10 mouse cellular contexts compared by ENCODE assay signal in the genomic region with DNA sequence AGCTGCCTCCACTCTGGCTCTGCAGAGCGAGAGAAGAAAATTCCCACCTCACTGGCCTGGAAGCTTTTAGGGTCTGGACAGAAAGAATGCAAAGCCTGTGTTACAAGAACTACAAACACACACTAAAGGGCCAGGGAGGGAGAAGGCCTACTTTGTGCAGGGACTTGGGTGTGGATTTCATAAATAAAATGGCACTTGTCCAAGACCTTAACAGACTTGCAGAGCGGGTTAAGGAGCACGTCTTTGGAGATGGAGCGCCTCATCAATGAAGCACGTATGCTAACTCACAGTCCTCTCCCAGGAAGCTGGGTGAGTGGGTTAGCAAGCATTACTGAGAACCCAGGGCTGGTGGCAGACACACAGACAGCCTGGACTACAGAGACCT. TPM values are rescaled to one million over a fixed set of nuclear protein-coding genes. Genes with fewer than 3 reads are reported as not detected.
DNase-seq lines count a peak whose midpoint lies in the region; ATAC-seq and TF ChIP-seq lines count a peak whose summit lies in the region.
"Had no signal": no experiment of that assay in that cellular context is flagged by ENCODE, and none has a peak within 500 bp of the region (broad histone marks: within the 10 kb centered on the region; RNA-seq: fewer than 3 reads in every experiment).

No protein-coding gene starts in this region.

- 59% methylated on average over 5 of the region's 5 CpGs for WGBS in limb, embryonic 12.5 days
- WGBS in limb, embryonic 10.5 days = 81% methylated on average over 5 of the region's 5 CpGs
- 23% methylated on average over 5 of the region's 5 CpGs for WGBS in embryonic facial prominence, embryonic 15.5 days
- 76% methylated on average over 5 of the region's 5 CpGs for WGBS in olfactory bulb, adult 2 months
- WGBS in midbrain, embryonic 10.5 days = 86% methylated on average over 5 of the region's 5 CpGs

- H3K9ac ChIP-seq in limb, embryonic 12.5 days (replicated peaks) = no peak overlapping the region
- 0 out of 2 replicates have a peak overlapping the region, but pooled peaks have one; percentile 15 for H3K9ac ChIP-seq in embryonic facial prominence, embryonic 15.5 days
- H3K9ac ChIP-seq: forebrain, embryonic 15.5 days had no signal

- peak overlapping the region; percentile 75 for H3K27ac ChIP-seq in limb, embryonic 12.5 days
- no peak overlapping the region for H3K27ac ChIP-seq in limb, embryonic 10.5 days
- peak overlapping the region; percentile 83 for H3K27ac ChIP-seq in embryonic facial prominence, embryonic 15.5 days (replicated peaks)
- H3K27ac ChIP-seq in olfactory bulb, adult 2 months (ENCODE audit: insufficient read depth, low read depth, low read length) = peak overlapping the region; percentile 66; the same call in 1 of the 2 replicates
- H3K27ac ChIP-seq in midbrain, embryonic 10.5 days (replicated peaks) = no peak overlapping the region
- H3K27ac ChIP-seq: forebrain, embryonic 15.5 days; midbrain, embryonic 13.5 days had no signal

- no peak for TF ChIP-seq CTCF in olfactory bulb, adult 2 months (IDR thresholded peaks at IDR 0.05; ENCODE audit: insufficient read depth, low read depth, low read length)

- DNase-seq in cerebellum, adult 9-11 months = peak; percentile 23
- no peak for DNase-seq in cerebellum, adult 9-10 months
- no peak for DNase-seq in limb, embryonic 10.5 days (ENCODE audit: low spot score)
- no peak for DNase-seq in adipocyte (ENCODE audit: low spot score)
- DNase-seq in midbrain, embryonic 10.5 days (ENCODE audit: low spot score) = no peak

- H3K4me2 ChIP-seq in limb, embryonic 12.5 days = 0 out of 2 replicates have a peak overlapping the region, but pooled peaks have one; percentile 45
- H3K4me2 ChIP-seq in embryonic facial prominence, embryonic 15.5 days (replicated peaks) = peak overlapping the region; percentile 40; the same call in 1 of the 2 replicates

- no peak for ATAC-seq in limb, embryonic 12.5 days (ENCODE audit: insufficient number of reproducible peaks, insufficient read depth, low FRiP score, low TSS enrichment, low read depth)
- ATAC-seq in embryonic facial prominence, embryonic 15.5 days (ENCODE audit: insufficient number of reproducible peaks, low FRiP score, low TSS enrichment, low read depth) = no peak
- ATAC-seq: forebrain, embryonic 15.5 days; midbrain, embryonic 13.5 days had no signal

- H3K9me3 ChIP-seq in limb, embryonic 12.5 days = peaks cover 4% of the 10 kb centered on the region; the same call in 1 of the 2 replicates
- H3K9me3 ChIP-seq in limb, embryonic 10.5 days (replicated peaks) = peaks cover under 1% of the 10 kb centered on the region; the same call in 1 of the 2 replicates
- peaks cover 5% of the 10 kb centered on the region; the same call in 1 of the 2 replicates for H3K9me3 ChIP-seq in embryonic facial prominence, embryonic 15.5 days (replicated peaks)
- H3K9me3 ChIP-seq in midbrain, embryonic 10.5 days (replicated peaks) = peaks cover 4% of the 10 kb centered on the region; the same call in 1 of the 2 replicates
- H3K9me3 ChIP-seq: forebrain, embryonic 15.5 days; midbrain, embryonic 13.5 days had no signal

- H3K4me3 ChIP-seq in limb, embryonic 12.5 days (replicated peaks) = no peak overlapping the region
- H3K4me3 ChIP-seq in limb, embryonic 10.5 days = no peak overlapping the region
- H3K4me3 ChIP-seq in embryonic facial prominence, embryonic 15.5 days (replicated peaks) = no peak overlapping the region
- H3K4me3 ChIP-seq in olfactory bulb, adult 2 months (ENCODE audit: insufficient read depth, low read depth, low read length) = no peak overlapping the region
- H3K4me3 ChIP-seq in midbrain, embryonic 10.5 days = no peak overlapping the region
- H3K4me3 ChIP-seq: midbrain, embryonic 13.5 days had no signal

- H3K27me3 ChIP-seq in limb, embryonic 12.5 days = no peaks in the 10 kb centered on the region
- H3K27me3 ChIP-seq in limb, embryonic 10.5 days (ENCODE audit: low read depth, poor library complexity, severe bottlenecking) = no peaks in the 10 kb centered on the region; the same call in 1 of the 2 replicates
- no peaks in the 10 kb centered on the region for H3K27me3 ChIP-seq in embryonic facial prominence, embryonic 15.5 days
- H3K27me3 ChIP-seq in midbrain, embryonic 10.5 days (ENCODE audit: low read depth, poor library complexity, severe bottlenecking) = no peaks in the 10 kb centered on the region
- H3K27me3 ChIP-seq: forebrain, embryonic 15.5 days; midbrain, embryonic 13.5 days had no signal

- TF ChIP-seq POLR2A in olfactory bulb, adult 2 months (IDR thresholded peaks at IDR 0.05; ENCODE audit: insufficient read depth, low read depth, low read length) = no peak

- 0 out of 2 replicates have a peak, but pooled peaks cover 4% of the 10 kb centered on the region for H3K36me3 ChIP-seq in limb, embryonic 12.5 days
- no peaks in the 10 kb centered on the region for H3K36me3 ChIP-seq in limb, embryonic 10.5 days
- H3K36me3 ChIP-seq in embryonic facial prominence, embryonic 15.5 days = 0 out of 2 replicates have a peak, but pooled peaks cover 3% of the 10 kb centered on the region
- no peaks in the 10 kb centered on the region for H3K36me3 ChIP-seq in midbrain, embryonic 10.5 days
- H3K36me3 ChIP-seq: forebrain, embryonic 15.5 days; midbrain, embryonic 13.5 days had no signal

- peaks cover 41% of the 10 kb centered on the region for H3K4me1 ChIP-seq in limb, embryonic 12.5 days (replicated peaks)
- H3K4me1 ChIP-seq in limb, embryonic 10.5 days = peaks cover 31% of the 10 kb centered on the region
- peaks cover 53% of the 10 kb centered on the region for H3K4me1 ChIP-seq in embryonic facial prominence, embryonic 15.5 days
- peaks cover 36% of the 10 kb centered on the region for H3K4me1 ChIP-seq in olfactory bulb, adult 2 months (ENCODE audit: control insufficient read depth, insufficient read depth, low read length)
- peaks cover 6% of the 10 kb centered on the region; the same call in 1 of the 2 replicates for H3K4me1 ChIP-seq in midbrain, embryonic 10.5 days

RNA-seq across cellular contexts. Expression of gene Vgll4, which starts 37.7 kb away (rescaled TPM):
- 146 and 156 TPM in 2 replicates for polyA plus RNA-seq in limb, embryonic 12.5 days (2016; fragmentation: Nextera tagmentation; extraction: Ambion mirVana)
- polyA plus RNA-seq in limb, embryonic 10.5 days (2016; fragmentation: Nextera tagmentation; extraction: Ambion mirVana) = 114 and 129 TPM in 2 replicates
- 141 and 143 TPM in 2 replicates for polyA plus RNA-seq in embryonic facial prominence, embryonic 15.5 days (2015; fragmentation: Nextera tagmentation; extraction: Ambion mirVana)
- polyA plus RNA-seq in olfactory bulb, adult 2 months (2012; ENCODE audit: insufficient read depth, insufficient read length, low replicate concordance, missing spikeins) = not detected in 2 replicates
- 70.9 and 79.7 TPM in 2 replicates for polyA plus RNA-seq in midbrain, embryonic 10.5 days (2016; fragmentation: Nextera tagmentation; extraction: Ambion mirVana)

Comparison
In these comparisons a context has a peak if more than half of its experiments do, and no peak if none do; other contexts are left out.
1. H3K27ac ChIP-seq: peak in limb, embryonic 12.5 days (single experiment), embryonic facial prominence, embryonic 15.5 days (single experiment) and olfactory bulb, adult 2 months (single experiment); none in limb, embryonic 10.5 days (single experiment) and midbrain, embryonic 10.5 days (single experiment).